Mouse (Mus musculus) kidney, embryonic 15.5 days (tissue): ENCODE measurements around the gene Tmem256. TPM values are rescaled to one million over a fixed set of nuclear protein-coding genes. Genes with fewer than 3 reads are reported as not detected.
A peak's percentile ranks its signal among the peaks of the same experiment; 100 is the strongest.

ENCODE experiments used
- ATAC-seq: fragments of 200-750 bp; cut with Nextera tagmentation; replicated peaks from 2 replicates; pipeline ENCODE4 v1.8.0; 2017; ENCODE audit warnings: moderate TSS enrichment; ENCODE audit not compliant: low FRiP score
- H3K27ac ChIP-seq: fragments of 300-500 bp; sonication (generic); 2 replicates; pipeline ENCODE4 v1.5.1; 2015; ENCODE audit warnings: mild to moderate bottlenecking, inconsistent platforms
- H3K27me3 ChIP-seq: fragments of 300-500 bp; sonication (generic); 2 replicates; pipeline ENCODE4 v1.6.1; 2015; ENCODE audit warnings: inconsistent platforms
- H3K36me3 ChIP-seq: fragments of 300-500 bp; sonication (generic); 2 replicates; pipeline ENCODE4 v1.6.1; 2015; ENCODE audit warnings: inconsistent platforms
- H3K4me1 ChIP-seq: fragments of 300-500 bp; sonication (generic); 2 replicates; pipeline ENCODE4 v1.6.1; 2015; ENCODE audit warnings: inconsistent platforms
- H3K4me2 ChIP-seq: fragments of 300-500 bp; sonication (generic); 2 replicates; pipeline ENCODE4 v1.6.1; 2015; ENCODE audit warnings: moderate library complexity, mild to moderate bottlenecking, inconsistent platforms
- H3K4me3 ChIP-seq: fragments of 300-500 bp; sonication (generic); replicated peaks from 2 replicates; pipeline ENCODE4 v1.5.1; 2015; ENCODE audit warnings: mild to moderate bottlenecking, inconsistent platforms
- H3K9ac ChIP-seq: fragments of 300-500 bp; sonication (generic); 2 replicates; pipeline ENCODE4 v1.6.1; 2015; ENCODE audit warnings: mild to moderate bottlenecking, inconsistent platforms
- H3K9me3 ChIP-seq: fragments of 300-500 bp; sonication (generic); replicated peaks from 2 replicates; pipeline ENCODE4 v1.6.1; 2016; ENCODE audit warnings: inconsistent platforms
- WGBS: fragments of 180-500 bp; shearing (Covaris S2); methylation state at CpG from one replicate; pipeline ENCODE4 v1.1.7; 2015; ENCODE audit warnings: mixed read lengths; 5-methylcytosine and 5-hydroxymethylcytosine counted together
- polyA plus RNA-seq: library from polyadenylated mRNA; unstranded; fragments of >200 nt; fragmentation: Nextera tagmentation; extraction: Ambion mirVana; gene quantifications from 2 replicates; pipeline ENCODE4 v1.2.1, GENCODE M21; 2015

Gene Tmem256
- polyA plus RNA-seq, 1 experiment from 2014 or later = 409 TPM

GRCm38 (mm10) chr11:69818365-69818764 lies 19.9 kb upstream of the Tmem256 start, which contains the start of gene Spem2:
Gene Spem2 (minus strand): TSS chr11:69818465.
- WGBS = 76% methylated on average over 2 of the region's 2 CpGs
- peaks cover 4% of the 10 kb centered on the region; the same call in 1 of the 2 replicates for H3K4me1 ChIP-seq
- no peak within 1 kb of the TSS for H3K4me3 ChIP-seq
- H3K36me3 ChIP-seq = no peaks in the 10 kb centered on the region
- 0 out of 2 replicates have a peak, but pooled peaks cover 8% of the 10 kb centered on the region for H3K9me3 ChIP-seq
- H3K27me3 ChIP-seq = no peaks in the 10 kb centered on the region
- no peak within 1 kb of the TSS for H3K9ac ChIP-seq
- no peak for ATAC-seq
- H3K4me2 ChIP-seq = no peak within 1 kb of the TSS
- no peak within 1 kb of the TSS for H3K27ac ChIP-seq

DNA sequence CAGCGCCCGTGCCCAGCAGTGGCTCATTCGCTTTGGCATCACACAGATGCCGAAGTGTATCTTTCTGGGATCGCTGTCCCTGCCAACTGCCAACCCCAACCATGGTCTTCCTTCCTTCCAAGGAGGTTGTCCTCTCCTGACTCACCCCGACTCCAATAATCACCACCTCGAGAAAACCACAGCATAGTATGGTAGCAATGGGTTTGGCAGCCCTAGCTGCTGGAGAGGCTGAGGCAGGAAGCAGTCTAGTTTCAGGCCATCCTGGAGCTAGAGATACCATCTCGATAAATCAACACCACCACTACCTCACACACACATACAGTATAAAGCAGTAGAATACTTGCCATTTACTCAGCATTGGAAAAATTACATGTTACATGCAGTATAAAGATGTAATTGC lies 19.4 kb upstream of the Tmem256 start:
- WGBS = 89% methylated on average over 8 of the region's 8 CpGs
- no peak overlapping the region for H3K4me2 ChIP-seq
- 0 out of 2 replicates have a peak, but pooled peaks cover under 1% of the 10 kb centered on the region for H3K36me3 ChIP-seq
- H3K9me3 ChIP-seq = 0 out of 2 replicates have a peak, but pooled peaks cover 8% of the 10 kb centered on the region
- no peak overlapping the region for H3K9ac ChIP-seq
- H3K4me1 ChIP-seq = peaks cover 4% of the 10 kb centered on the region; the same call in 1 of the 2 replicates
- no peak overlapping the region for H3K27ac ChIP-seq
- H3K4me3 ChIP-seq = no peak overlapping the region
- H3K27me3 ChIP-seq = no peaks in the 10 kb centered on the region
- no peak for ATAC-seq

GRCm38 (mm10) chr11:69822080-69822479 lies 16.2 kb upstream of the Tmem256 start, which contains the start of gene Spem1:
Gene Spem1 (minus strand): TSS chr11:69822180.
- 0 out of 2 replicates have a peak, but pooled peaks cover 4% of the 10 kb centered on the region for H3K9me3 ChIP-seq
- no peaks in the 10 kb centered on the region for H3K27me3 ChIP-seq
- H3K4me1 ChIP-seq = no peaks in the 10 kb centered on the region
- 84% methylated on average over 3 of the region's 3 CpGs for WGBS
- H3K9ac ChIP-seq = no peak within 1 kb of the TSS
- H3K4me3 ChIP-seq = no peak within 1 kb of the TSS
- no peak within 1 kb of the TSS for H3K4me2 ChIP-seq
- no peak within 1 kb of the TSS for H3K27ac ChIP-seq
- no peak for ATAC-seq
- peaks cover 30% of the 10 kb centered on the region for H3K36me3 ChIP-seq

DNA sequence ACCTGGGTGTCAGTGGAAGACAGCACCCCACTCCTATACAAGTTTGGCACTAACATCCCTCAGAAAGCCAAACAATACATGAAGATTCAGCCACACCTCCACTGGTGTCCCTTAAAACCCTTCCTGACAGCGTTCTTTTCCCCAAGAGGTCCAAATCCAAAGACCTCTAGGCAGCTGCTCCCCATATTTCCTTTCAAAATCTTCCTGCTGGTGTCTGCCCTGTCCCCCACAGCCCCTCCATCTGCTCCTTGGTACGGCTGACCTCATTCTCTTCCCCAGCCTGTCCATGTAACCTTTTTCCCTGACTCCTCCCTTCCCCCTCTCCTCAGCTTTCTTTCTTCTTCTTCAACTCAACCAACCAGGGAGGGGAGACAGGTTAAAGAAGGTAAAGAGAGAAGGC lies 14.9 kb upstream of the Tmem256 start:
- no peak overlapping the region for H3K4me3 ChIP-seq
- no peaks in the 10 kb centered on the region for H3K27me3 ChIP-seq
- no peak overlapping the region for H3K9ac ChIP-seq
- H3K36me3 ChIP-seq = peaks cover 44% of the 10 kb centered on the region
- H3K4me2 ChIP-seq = no peak overlapping the region
- H3K27ac ChIP-seq = no peak overlapping the region
- ATAC-seq = no peak
- H3K9me3 ChIP-seq = no peaks in the 10 kb centered on the region
- WGBS = 62% methylated on average over 2 of the region's 2 CpGs
- H3K4me1 ChIP-seq = no peaks in the 10 kb centered on the region

GRCm38 (mm10) chr11:69828832-69829231 lies 9.5 kb upstream of the Tmem256 start:
- H3K9ac ChIP-seq = no peak overlapping the region
- 76% methylated on average over 5 of the region's 5 CpGs for WGBS
- no peak overlapping the region for H3K27ac ChIP-seq
- H3K4me1 ChIP-seq = peaks cover 14% of the 10 kb centered on the region
- H3K4me2 ChIP-seq = no peak overlapping the region
- no peak overlapping the region for H3K4me3 ChIP-seq
- no peaks in the 10 kb centered on the region for H3K9me3 ChIP-seq
- ATAC-seq = 0 out of 2 replicates have a peak, but pooled peaks have one; percentile 37
- H3K27me3 ChIP-seq = peaks cover 2% of the 10 kb centered on the region; the same call in 1 of the 2 replicates
- H3K36me3 ChIP-seq = peaks cover 69% of the 10 kb centered on the region

DNA sequence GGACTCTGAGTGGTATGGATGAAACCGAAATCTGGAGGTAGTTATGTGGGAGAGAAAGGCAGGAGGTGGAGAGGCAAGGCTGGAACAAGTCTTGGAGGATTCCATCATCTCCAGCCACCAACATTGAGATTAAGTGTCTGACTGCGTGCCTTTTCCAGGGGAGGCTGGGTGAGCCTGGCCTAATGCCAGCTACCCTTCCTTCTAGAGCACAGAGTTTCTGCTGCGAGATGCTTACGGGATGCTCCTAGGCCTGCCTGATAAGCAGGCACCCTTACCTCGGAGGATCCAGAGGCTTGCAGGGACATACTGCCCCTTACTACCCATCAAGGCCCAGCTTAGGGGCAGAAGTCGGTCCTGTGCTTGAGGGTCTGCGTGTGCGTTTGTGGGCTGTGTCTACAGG lies 4.8 kb upstream of the Tmem256 start:
- Histone ChIP-seq H3K9ac (peak overlapping the region; percentile 49), H3K4me3 (peak overlapping the region; percentile 74), H3K36me3 (peaks cover 25% of the 10 kb centered on the region; the same call in 1 of the 2 replicates), H3K4me1 (peaks cover 49% of the 10 kb centered on the region), H3K4me2 (peak overlapping the region; percentile 97), H3K27me3 (peaks cover 18% of the 10 kb centered on the region), H3K27ac (no peak overlapping the region), H3K9me3 (no peaks in the 10 kb centered on the region)
- WGBS = 61% methylated on average over 8 of the region's 8 CpGs
- ATAC-seq = no peak

DNA sequence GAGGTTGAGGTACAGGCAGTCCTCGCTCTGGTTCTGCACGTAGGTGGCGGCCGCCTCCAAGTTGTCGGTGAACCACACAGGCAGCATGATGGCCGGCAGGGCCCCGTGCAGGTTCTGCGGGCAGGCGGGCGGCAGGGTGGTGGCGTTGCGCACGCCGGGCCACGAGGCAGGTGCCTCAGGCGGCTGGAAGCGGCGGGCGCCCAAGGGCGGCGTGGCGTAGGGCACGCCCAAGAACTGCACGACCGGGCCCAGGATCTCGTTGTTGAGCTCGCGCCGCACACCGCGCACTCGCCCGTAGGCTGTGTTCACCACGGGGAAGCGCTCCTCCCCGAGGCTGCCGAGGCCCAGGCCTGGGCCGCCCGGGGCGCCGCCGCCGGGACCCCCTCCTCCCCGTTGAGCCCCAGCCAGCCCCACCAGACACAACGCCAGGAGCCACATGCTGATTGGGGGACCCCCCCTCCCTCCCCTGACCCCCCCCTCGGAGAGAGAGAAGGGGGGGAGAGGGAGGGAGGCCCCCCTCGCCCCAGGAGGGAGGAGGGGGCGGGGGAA lies 4.2 kb upstream of the Tmem256 start:
- peak overlapping the region; percentile 97 for H3K4me2 ChIP-seq
- WGBS = 6% methylated on average over 45 of the region's 48 CpGs
- H3K27ac ChIP-seq = peak overlapping the region; percentile 48; the same call in 1 of the 2 replicates
- H3K27me3 ChIP-seq = peaks cover 18% of the 10 kb centered on the region
- H3K9me3 ChIP-seq = no peaks in the 10 kb centered on the region
- no peak for ATAC-seq
- peak overlapping the region; percentile 74 for H3K4me3 ChIP-seq
- peaks cover 25% of the 10 kb centered on the region; the same call in 1 of the 2 replicates for H3K36me3 ChIP-seq
- peaks cover 47% of the 10 kb centered on the region for H3K4me1 ChIP-seq
- peak overlapping the region; percentile 49 for H3K9ac ChIP-seq

GRCm38 (mm10) chr11:69835326-69835965 lies 2.9 kb upstream of the Tmem256 start:
- Histone ChIP-seq H3K9ac (0 out of 2 replicates have a peak overlapping the region, but pooled peaks have one; percentile 3), H3K27ac (no peak overlapping the region), H3K4me1 (peaks cover 48% of the 10 kb centered on the region), H3K4me3 (peak overlapping the region; percentile 74), H3K36me3 (peaks cover 29% of the 10 kb centered on the region; the same call in 1 of the 2 replicates), H3K9me3 (no peaks in the 10 kb centered on the region), H3K4me2 (peak overlapping the region; percentile 97), H3K27me3 (peaks cover 18% of the 10 kb centered on the region)
- ATAC-seq = no peak
- 10% methylated on average over 9 of the region's 9 CpGs for WGBS

- H3K4me1 ChIP-seq = peaks cover 48% of the 10 kb centered on the region
- no peaks in the 10 kb centered on the region for H3K9me3 ChIP-seq
- WGBS = 6% methylated on average over 4 of the region's 4 CpGs
- peak overlapping the region; percentile 97 for H3K4me2 ChIP-seq
- no peak overlapping the region for H3K9ac ChIP-seq
- H3K4me3 ChIP-seq = peak overlapping the region; percentile 74
- ATAC-seq = no peak
- H3K27me3 ChIP-seq = peaks cover 18% of the 10 kb centered on the region
- H3K27ac ChIP-seq = no peak overlapping the region
- H3K36me3 ChIP-seq = peaks cover 25% of the 10 kb centered on the region; the same call in 1 of the 2 replicates
Measured at GRCm38 (mm10) chr11:69835966-69836335, 2.4 kb upstream of the Tmem256 start.

GRCm38 (mm10) chr11:69836703-69837576 lies 1.4 kb upstream of the Tmem256 start:
- H3K27ac ChIP-seq = peak overlapping the region; percentile 90
- WGBS = under 1% methylated on average over 46 of the region's 52 CpGs
- H3K27me3 ChIP-seq = peaks cover 18% of the 10 kb centered on the region
- H3K4me1 ChIP-seq = peaks cover 48% of the 10 kb centered on the region
- no peaks in the 10 kb centered on the region for H3K9me3 ChIP-seq
- H3K36me3 ChIP-seq = peaks cover 21% of the 10 kb centered on the region; the same call in 1 of the 2 replicates
- H3K4me3 ChIP-seq = peak overlapping the region; percentile 74
- H3K4me2 ChIP-seq = peak overlapping the region; percentile 97
- peak; percentile 1 for ATAC-seq
- peak overlapping the region; percentile 77 for H3K9ac ChIP-seq

DNA sequence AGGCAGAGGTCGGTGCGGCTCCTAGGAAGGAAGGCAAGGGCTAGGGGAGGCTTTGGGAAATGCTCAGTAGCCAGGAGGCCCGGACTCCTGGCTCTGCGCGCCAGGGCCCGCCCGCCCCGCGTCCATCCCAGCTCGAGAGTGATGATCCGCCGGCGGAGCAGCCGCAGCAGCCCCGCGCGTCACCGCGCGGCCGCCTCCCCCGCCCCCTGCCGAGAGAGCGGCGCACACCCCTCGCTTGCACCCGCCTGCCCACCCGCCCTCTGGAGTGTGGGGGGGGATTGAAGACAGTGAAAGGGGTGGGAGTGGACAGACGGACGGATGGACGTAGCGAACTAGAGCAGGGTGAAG lies 736 bp upstream of the Tmem256 start, which contains the start of gene Nlgn2:
Gene Nlgn2 (minus strand): TSS at position 181 of the 348 bp plus-strand sequence.
- under 1% methylated on average over 31 of the region's 32 CpGs for WGBS
- ATAC-seq = no peak; the same call in 1 of the 2 replicates
- peak within 1 kb of the TSS; percentile 77 for H3K9ac ChIP-seq
- no peaks in the 10 kb centered on the region for H3K9me3 ChIP-seq
- H3K4me1 ChIP-seq = peaks cover 48% of the 10 kb centered on the region
- peak within 1 kb of the TSS; percentile 90 for H3K27ac ChIP-seq
- H3K27me3 ChIP-seq = peaks cover 18% of the 10 kb centered on the region
- peaks cover 15% of the 10 kb centered on the region; the same call in 1 of the 2 replicates for H3K36me3 ChIP-seq
- H3K4me2 ChIP-seq = peak within 1 kb of the TSS; percentile 97
- H3K4me3 ChIP-seq = peak within 1 kb of the TSS; percentile 74
